Mouse (Mus musculus): ENCODE measurements around the gene Cxcl10.

Gene Cxcl10

GRCm38 (mm10) chr5:92313776-92314175 lies 34.9 kb downstream of the Cxcl10 start:
- DNase-seq, result no peak

GRCm38 (mm10) chr5:92312046-92312715 lies 36.5 kb downstream of the Cxcl10 start:
- peak; percentile 90 for DNase-seq

DNA sequence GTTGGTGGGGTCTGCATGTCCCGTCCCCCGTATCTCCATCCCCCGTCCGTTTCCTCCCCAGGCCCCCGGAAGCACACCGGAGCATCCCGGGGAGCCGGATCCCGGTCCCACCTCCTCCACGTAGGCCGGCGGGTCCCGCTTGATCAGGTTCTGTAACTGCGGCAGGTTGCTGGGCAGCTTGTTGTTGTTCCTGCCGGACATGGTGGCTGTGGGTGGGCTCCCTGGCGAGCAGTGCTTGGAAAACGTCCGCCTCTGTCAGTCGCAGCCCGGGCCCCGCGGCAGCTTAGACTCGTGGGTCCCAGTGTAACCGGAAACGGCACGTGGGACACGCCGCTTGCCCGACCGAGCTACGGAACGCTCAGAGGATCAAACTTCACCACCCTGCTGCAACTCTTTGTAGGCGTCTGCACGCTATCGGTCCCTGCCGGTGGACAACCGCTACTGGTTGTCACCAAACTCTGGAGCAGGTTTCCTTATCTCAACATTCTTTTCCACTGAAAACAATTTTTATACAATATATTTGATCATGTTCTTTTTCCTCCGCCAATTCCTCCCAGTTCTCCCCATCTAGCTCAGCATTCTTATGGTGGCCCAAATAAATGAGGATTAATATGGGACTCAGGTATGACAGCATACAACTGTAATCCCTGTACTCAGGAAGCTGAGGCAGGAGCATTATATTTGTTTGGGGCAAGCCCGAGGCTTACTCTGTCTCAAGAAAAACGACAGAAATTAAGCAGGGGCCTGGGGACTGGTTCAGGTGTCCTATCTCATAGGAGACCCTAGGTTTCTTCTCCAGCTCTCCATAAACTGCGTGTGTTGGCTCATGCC lies 38.8 kb downstream of the Cxcl10 start, which contains the start of gene Sdad1:
Gene Sdad1, minus strand, starts transcription at position 799 of the 831 bp plus-strand sequence.
- peak; percentile 97 for DNase-seq

- DNase-seq, result no peak
Measured at GRCm38 (mm10) chr5:92304291-92304690, 44.4 kb downstream of the Cxcl10 start.

GRCm38 (mm10) chr5:92302149-92302840 lies 46.4 kb downstream of the Cxcl10 start:
- no peak for DNase-seq

Data from retina, postnatal 1 day (tissue).